Mouse (Mus musculus) heart, adult 2 months (tissue): ENCODE measurements around the gene Zfhx3.

Source experiments
- CTCF ChIP-seq: fragments of 200-600 bp; IDR thresholded peaks from 2 replicates; pipeline ENCODE4 v1.8.1; 2022; ENCODE audit warnings: antibody characterized with exemption, mild to moderate bottlenecking, moderate library complexity
- EP300 ChIP-seq: fragments of 200-500 bp; IDR thresholded peaks from 2 replicates; pipeline ENCODE4 v1.6.1; 2011; ENCODE audit warnings: low read depth, low read length, control low read depth; ENCODE audit not compliant: insufficient read depth
- POLR2A ChIP-seq: fragments of 200-500 bp; IDR thresholded peaks from 2 replicates; pipeline ENCODE4 v1.6.1; 2011; ENCODE audit warnings: mild to moderate bottlenecking, low read depth, low read length, control low read depth; ENCODE audit not compliant: insufficient read depth

- TF ChIP-seq CTCF (no peak), EP300 (no peak), POLR2A (no peak)
These were observed 764.0 kb downstream of the Zfhx3 start for GRCm38 (mm10) chr8:108706491-108706847.
